Mouse (Mus musculus) A20 (cell line): ENCODE data around the gene Unk.
A peak's percentile ranks its signal among the peaks of the same experiment; 100 is the strongest.

ENCODE experiments used
- DNase-seq: peaks from one replicate; pipeline ENCODE4 v3.0.0-alpha.2; 2011; ENCODE audit warnings: low read depth, low spot score

Unk gene

GRCm38 (mm10) chr11:116030088-116030897 is at the start of gene Unk:
TSS of gene Unk (plus strand) at chr11:116030322.
- DNase-seq: peak; percentile 99

GRCm38 (mm10) chr11:115982472-115982871 is 47.6 kb upstream of the Unk start:
- no peak for DNase-seq

- DNase-seq: no peak
Observed at GRCm38 (mm10) chr11:115983291-115983690, 46.8 kb upstream of the Unk start.

- no peak for DNase-seq
Observed at GRCm38 (mm10) chr11:115989686-115990085, 40.4 kb upstream of the Unk start.

- DNase-seq: no peak
Observed at GRCm38 (mm10) chr11:115992098-115992497, 38.0 kb upstream of the Unk start.

- DNase-seq: no peak
Observed at GRCm38 (mm10) chr11:115995256-115995655, 34.9 kb upstream of the Unk start.

GRCm38 (mm10) chr11:115997047-115997446 is 33.1 kb upstream of the Unk start:
- DNase-seq: peak; percentile 65

GRCm38 (mm10) chr11:115997662-115998061 is 32.5 kb upstream of the Unk start:
- no peak for DNase-seq

GRCm38 (mm10) chr11:115999027-115999426 is 31.1 kb upstream of the Unk start:
- no peak for DNase-seq

GRCm38 (mm10) chr11:115999538-116000143 is 30.5 kb upstream of the Unk start:
- DNase-seq: peak; percentile 84

- DNase-seq: no peak
Observed at GRCm38 (mm10) chr11:116000607-116001006, 29.5 kb upstream of the Unk start.

- DNase-seq: no peak
Observed at GRCm38 (mm10) chr11:116001725-116002124, 28.4 kb upstream of the Unk start.

- no peak for DNase-seq
Observed at GRCm38 (mm10) chr11:116002894-116003293, 27.2 kb upstream of the Unk start.

GRCm38 (mm10) chr11:116004186-116004823 is 25.8 kb upstream of the Unk start:
- no peak for DNase-seq

- peak; percentile 87 for DNase-seq
Observed at GRCm38 (mm10) chr11:116004840-116005700, 25.1 kb upstream of the Unk start.

GRCm38 (mm10) chr11:116005701-116006419 is 24.3 kb upstream of the Unk start:
- DNase-seq: peak; percentile 41

- DNase-seq: no peak
Observed at GRCm38 (mm10) chr11:116007095-116007850, 22.8 kb upstream of the Unk start.

GRCm38 (mm10) chr11:116008411-116008810 is 21.7 kb upstream of the Unk start:
- DNase-seq: no peak

GRCm38 (mm10) chr11:116008832-116009375 is 21.2 kb upstream of the Unk start:
- DNase-seq: no peak

GRCm38 (mm10) chr11:116009661-116010060 is 20.5 kb upstream of the Unk start:
- DNase-seq: no peak
